Mouse (Mus musculus) cerebellum, postnatal 25 days (tissue): ENCODE measurements around the gene Rnf145.

Experiments
- DNase-seq, 2 experiments: peaks; one replicate each; pipeline ENCODE4 v3.0.0; 2021; ENCODE audit warnings: mixed read lengths in 2 of 2

Rnf145 gene

GRCm38 (mm10) chr11:44510371-44510770 lies 8.4 kb upstream of the Rnf145 start:
- no peak for DNase-seq

DNA sequence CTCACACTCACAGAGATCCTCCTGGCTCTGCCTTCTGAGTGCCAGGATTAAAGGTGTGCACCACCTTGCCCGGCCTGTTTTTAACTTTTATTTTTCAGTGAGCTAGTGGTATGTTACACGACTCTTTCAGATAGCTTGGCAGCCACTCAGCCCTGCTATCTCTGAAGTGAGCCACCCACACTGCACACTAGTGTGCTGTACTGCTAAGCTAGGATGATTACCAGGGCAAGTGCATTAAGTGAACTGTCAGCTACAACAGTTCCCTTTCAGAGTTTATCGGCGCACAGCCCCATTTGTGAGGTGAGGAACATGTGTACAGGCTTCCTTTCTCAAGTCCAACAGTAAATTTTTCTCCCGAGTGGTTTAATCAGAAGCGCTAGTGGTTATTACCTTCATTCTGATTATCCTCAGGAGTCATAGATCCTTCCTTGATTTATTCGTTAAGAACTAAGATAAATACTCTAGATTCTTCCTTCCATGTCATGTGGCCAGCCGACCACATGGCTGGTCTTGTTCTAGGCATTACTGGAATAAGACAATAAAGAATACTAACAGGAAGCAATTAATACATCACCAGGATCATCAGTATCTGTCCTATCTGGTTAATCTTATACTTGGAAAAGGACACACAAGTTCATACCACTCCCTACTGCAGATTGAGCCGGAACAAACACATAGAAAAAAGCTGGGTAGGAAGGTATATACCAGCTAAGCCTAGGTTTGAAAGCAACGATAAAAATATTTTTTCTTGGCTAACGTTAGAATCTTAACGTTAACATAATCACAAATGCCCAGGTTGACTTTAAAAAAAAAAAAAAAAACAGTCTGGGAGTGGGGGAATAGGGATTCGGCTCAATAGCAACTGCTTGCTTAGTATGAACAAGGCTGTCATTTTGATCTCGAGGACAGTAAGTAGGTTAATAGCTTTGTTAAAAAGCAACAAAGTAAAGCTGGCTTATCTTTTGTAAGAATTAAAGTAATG lies 6.4 kb upstream of the Rnf145 start:
- no peak for DNase-seq

- no peak for DNase-seq
Measured at GRCm38 (mm10) chr11:44513026-44513422, 5.7 kb upstream of the Rnf145 start.

DNA sequence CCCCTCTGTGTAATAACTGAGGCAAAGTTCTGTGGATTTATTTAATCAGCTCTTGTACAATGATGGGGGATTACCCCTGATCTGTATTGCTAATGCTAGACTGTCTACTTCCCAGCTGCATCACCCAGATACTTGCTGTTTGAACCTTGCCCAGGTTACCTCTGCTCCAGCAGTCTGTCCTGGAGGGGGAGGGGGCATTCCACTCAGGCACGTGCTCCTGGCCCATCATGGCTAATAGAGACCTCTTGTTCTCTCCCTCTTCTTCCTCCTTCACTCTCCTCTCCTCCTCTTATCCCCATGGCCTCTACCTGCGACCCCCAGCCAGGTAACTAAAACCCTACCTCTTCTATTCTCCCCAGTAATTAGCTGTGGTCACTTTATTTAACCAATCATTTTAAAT lies 4.1 kb upstream of the Rnf145 start:
- no peak for DNase-seq

DNA sequence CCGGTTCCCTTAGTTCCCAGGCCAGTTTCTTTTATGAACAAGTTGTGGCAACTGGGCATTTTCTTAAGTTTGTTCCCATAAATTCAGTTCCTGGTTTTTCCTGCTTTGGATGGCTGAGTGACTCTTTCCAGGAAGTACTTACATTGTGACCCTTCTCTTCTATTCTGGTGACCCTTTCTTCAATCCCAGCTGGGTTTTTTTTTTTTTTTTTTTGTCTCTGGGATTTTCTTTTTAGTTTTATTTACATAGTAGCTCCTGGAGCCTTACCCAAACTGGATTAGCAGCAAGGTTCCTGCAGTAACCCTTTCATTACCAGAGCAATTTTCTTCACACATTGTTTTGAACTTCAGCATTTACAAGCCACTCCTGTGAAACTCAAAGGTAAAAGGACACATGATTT lies 2.4 kb upstream of the Rnf145 start:
- DNase-seq, result no peak

DNA sequence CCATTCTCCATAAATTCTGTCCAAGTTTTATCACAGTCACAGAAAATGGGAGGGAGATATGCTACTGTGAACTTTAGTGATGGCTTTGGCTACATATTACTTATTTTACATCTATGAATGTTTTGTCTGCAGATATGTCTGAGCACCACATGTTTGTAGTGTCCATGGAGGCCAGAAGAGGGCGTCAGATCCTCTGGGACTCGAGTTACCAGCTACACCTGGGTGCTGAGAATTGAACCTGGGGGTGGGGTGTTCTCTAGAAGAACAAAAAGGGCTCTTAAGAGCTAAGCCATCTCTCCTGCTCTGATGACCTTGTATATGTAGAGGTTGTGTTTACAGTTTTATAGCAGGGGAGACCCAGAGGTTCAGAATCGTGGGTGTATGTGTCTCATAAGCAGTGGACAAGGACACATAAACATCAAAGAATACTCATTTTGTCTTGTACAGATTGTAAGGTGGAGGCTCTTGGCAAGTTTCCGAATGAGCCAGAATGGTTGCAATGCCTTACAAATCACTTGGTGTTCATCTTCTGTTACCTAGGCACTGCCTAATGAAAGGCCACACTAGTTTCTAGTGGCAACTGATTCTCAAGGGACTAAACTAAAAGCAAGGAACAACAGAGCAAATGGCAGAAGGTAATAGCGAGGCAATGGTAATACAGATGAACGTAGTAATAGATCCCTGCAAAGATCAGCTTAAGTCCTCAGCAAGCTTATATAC lies 1.0 kb upstream of the Rnf145 start:
- DNase-seq, result no peak

DNA sequence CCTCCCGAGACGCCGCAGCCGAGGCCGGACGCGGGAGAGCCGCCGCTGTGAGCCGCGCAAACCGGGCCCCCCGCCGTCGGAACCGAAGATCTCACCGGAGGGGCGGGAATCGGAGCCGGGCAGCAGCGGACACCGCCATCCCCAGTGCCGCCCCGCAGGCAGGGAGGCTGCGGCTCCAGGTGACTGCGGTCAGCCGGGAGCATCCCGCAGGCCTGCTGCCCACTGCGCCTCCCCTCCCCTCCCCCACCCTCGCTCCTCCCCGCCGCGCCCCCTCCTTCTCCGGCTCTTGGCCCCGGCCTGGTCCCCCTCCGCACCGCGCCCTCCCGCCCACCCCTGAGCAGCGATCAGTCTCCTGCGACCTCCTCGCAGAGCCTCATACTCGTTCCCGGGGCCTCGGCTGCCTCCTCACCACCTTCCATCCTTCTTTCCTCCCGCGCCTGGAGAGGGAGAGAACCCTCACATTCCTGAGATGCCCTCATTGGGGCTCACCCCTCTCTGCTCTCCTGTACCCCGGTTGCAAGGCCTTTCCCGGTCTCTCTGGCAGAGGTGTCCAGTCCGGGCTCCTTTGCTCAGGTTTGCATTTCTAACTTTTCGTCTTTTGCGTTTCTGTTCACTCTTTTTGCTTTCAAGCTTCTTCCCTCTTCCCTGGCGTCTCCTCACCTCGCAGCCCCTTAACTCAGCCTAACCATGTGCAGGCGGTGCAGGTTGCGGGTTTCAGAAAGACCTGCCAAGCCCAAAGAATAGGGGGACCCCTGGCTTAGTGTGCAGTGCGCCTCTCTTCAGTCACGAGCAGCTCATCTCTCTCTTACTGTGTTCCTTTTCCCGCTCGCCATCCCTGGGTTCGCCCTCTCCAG lies 559 bp downstream of the Rnf145 start:
- DNase-seq, result peak in 1 of 2 experiments; percentile 58

- peak; percentile 82 to 86 for DNase-seq
Measured at GRCm38 (mm10) chr11:44519950-44520761, 1.4 kb downstream of the Rnf145 start.

DNA sequence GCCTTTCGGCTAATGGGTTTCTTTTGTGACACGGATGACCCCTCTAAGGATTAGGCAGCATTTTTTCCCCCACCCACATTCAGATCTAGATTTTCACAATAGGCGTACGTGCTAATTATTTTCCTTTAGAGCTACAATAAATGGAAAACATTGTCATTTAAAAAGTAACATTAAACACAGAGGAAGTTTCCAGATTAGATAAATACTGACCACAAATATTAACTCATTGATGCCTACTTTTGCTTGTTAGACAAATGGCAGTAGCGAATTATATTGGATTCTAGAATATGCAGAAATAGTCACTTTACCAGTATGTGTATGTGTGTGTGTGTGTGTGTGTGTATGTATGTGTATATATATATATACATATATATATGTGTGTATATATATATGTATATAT lies 3.8 kb downstream of the Rnf145 start:
- DNase-seq, result no peak

GRCm38 (mm10) chr11:44525765-44526164 lies 7.0 kb downstream of the Rnf145 start:
- DNase-seq, result no peak

GRCm38 (mm10) chr11:44526654-44527263 lies 8.0 kb downstream of the Rnf145 start:
- no peak for DNase-seq

- no peak for DNase-seq
Measured at GRCm38 (mm10) chr11:44528560-44529199, 9.9 kb downstream of the Rnf145 start.

GRCm38 (mm10) chr11:44529200-44529599 lies 10.4 kb downstream of the Rnf145 start:
- no peak for DNase-seq

- DNase-seq, result no peak
Measured at GRCm38 (mm10) chr11:44529716-44530115, 11.0 kb downstream of the Rnf145 start.

- DNase-seq, result peak; percentile 67 to 70
Measured at GRCm38 (mm10) chr11:44530382-44530781, 11.6 kb downstream of the Rnf145 start.

DNA sequence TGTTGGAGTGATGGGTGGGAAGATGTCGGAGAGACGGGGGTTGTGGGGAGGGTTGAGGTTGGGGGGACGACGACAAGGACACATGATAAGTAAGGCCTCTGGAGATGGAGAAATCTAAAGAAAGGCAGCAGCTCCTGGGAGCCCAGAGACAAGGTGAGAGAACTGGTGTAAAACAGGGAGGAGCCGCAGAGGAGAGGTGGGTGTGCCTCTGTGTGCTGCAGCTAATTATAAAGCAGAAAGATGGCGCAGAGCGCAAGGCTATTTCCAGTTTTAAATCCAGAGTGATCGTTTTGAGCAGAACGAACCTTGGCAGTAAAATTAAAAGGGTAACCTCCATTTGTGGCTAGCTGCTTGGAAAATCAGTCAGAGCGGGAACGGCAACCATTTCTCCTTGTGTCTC lies 12.1 kb downstream of the Rnf145 start:
- no peak for DNase-seq

- no peak for DNase-seq
Measured at GRCm38 (mm10) chr11:44531617-44532016, 12.9 kb downstream of the Rnf145 start.

DNA sequence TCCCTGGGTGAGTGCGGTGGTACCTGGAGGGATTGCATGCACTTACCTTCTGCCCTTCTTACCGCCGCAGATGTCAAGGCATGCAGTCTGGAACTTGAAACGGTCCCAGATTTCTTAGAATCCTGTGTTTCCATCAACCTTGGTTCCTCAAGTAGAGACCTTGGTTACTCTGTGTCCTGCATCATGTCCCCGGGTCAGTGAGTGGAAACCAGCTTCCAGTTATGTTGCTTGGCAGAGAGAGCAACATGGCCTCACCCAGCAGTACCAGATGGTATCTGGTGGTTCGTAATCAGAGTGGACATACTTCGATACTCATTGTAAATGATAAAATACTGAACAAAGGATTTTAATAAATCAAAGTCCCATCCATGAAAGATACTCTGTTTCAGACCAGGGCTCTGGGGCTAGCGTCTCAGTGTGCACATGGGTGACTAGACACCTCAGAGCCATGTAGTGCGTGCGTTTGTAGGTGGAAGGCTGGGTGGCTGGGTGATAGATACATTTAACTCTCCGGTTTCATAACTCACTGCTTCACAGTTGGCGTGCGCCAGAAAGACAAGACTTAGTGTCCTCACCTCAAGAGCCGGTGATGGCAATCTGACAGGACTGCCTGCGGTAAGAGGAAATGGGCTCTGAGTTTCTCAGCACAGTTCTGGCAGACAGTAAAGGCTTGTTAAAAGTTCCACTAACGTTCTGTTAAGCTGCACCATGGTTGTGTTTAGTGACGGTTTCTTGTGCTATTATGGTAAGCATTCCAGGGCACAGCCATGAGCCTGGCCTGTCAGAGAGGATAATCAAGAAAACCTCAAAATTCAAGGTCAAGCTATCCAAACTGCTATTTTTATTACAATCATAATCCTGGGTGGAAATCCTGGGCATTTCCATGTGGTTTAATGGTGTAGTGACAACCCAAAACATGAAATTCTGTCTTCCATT lies 14.3 kb downstream of the Rnf145 start:
- DNase-seq, result peak; percentile 77 to 86

- DNase-seq, result no peak
Measured at GRCm38 (mm10) chr11:44534999-44535750, 16.4 kb downstream of the Rnf145 start.
